Mouse (Mus musculus): ENCODE results near the gene Cd300ld2.
"Not testable (repeated sequence)": the region's sequence is repeated elsewhere in the genome, so short reads cannot be mapped to it uniquely, and the experiment has no call there.

The Cd300ld2 gene

GRCm38 (mm10) chr11:115016093-115016492 is at the start of gene Cd300ld2:
Gene Cd300ld2, minus strand, starts transcription at chr11:115016193.
- not testable (repeated sequence) for DNase-seq

- no peak for DNase-seq
Observed at GRCm38 (mm10) chr11:115062077-115062476, 46.1 kb upstream of the Cd300ld2 start, which contains the start of gene Cd300e. Gene Cd300e, minus strand, starts transcription at chr11:115062177.

GRCm38 (mm10) chr11:115059797-115060196 is 43.8 kb upstream of the Cd300ld2 start:
- DNase-seq: peak; percentile 61

GRCm38 (mm10) chr11:115058701-115059100 is 42.7 kb upstream of the Cd300ld2 start:
- DNase-seq: peak; percentile 78

GRCm38 (mm10) chr11:115054537-115054936 is 38.5 kb upstream of the Cd300ld2 start:
- peak; percentile 91 for DNase-seq

- peak; percentile 61 for DNase-seq
Observed at GRCm38 (mm10) chr11:115052991-115053390, 37.0 kb upstream of the Cd300ld2 start.

GRCm38 (mm10) chr11:115052206-115052605 is 36.2 kb upstream of the Cd300ld2 start:
- DNase-seq: peak; percentile 75

GRCm38 (mm10) chr11:115049282-115049895 is 33.4 kb upstream of the Cd300ld2 start:
- peak; percentile 75 for DNase-seq

- DNase-seq: peak; percentile 93
Observed at GRCm38 (mm10) chr11:115048259-115048658, 32.3 kb upstream of the Cd300ld2 start, which contains the start of gene Cd300ld3. Gene Cd300ld3, minus strand, starts transcription at chr11:115048409.

- DNase-seq: not testable (repeated sequence)
Observed at GRCm38 (mm10) chr11:115037669-115038068, 21.7 kb upstream of the Cd300ld2 start, which contains the start of gene Cd300ld5. Gene Cd300ld5, minus strand, starts transcription at chr11:115037769.

- not testable (repeated sequence) for DNase-seq
Observed at GRCm38 (mm10) chr11:115026912-115027311, 10.9 kb upstream of the Cd300ld2 start, which contains the start of gene Cd300ld4. Gene Cd300ld4, minus strand, starts transcription at chr11:115027012.

- peak; percentile 92 for DNase-seq
Observed at GRCm38 (mm10) chr11:115004070-115004469, 11.9 kb downstream of the Cd300ld2 start.

GRCm38 (mm10) chr11:115001474-115002040 is 14.4 kb downstream of the Cd300ld2 start, which contains the start of gene Cd300c2:
Gene Cd300c2, minus strand, starts transcription at chr11:115001880.
- peak; percentile 90 for DNase-seq

- DNase-seq: peak; percentile 85
Observed at GRCm38 (mm10) chr11:114989793-114990192, 26.2 kb downstream of the Cd300ld2 start, which contains the start of gene Cd300ld. Gene Cd300ld, minus strand, starts transcription at chr11:114989922.

- DNase-seq: peak; percentile 86
Observed at GRCm38 (mm10) chr11:114981866-114982265, 34.1 kb downstream of the Cd300ld2 start.

- DNase-seq: peak; percentile 43
Observed at GRCm38 (mm10) chr11:114972726-114973125, 43.3 kb downstream of the Cd300ld2 start.

GRCm38 (mm10) chr11:114968752-114969207 is 47.2 kb downstream of the Cd300ld2 start, which contains the start of gene Cd300c:
Gene Cd300c, minus strand, starts transcription at chr11:114969157.
- DNase-seq: peak; percentile 95

- peak; percentile 90 for DNase-seq
Observed at GRCm38 (mm10) chr11:114965182-114965828, 50.7 kb downstream of the Cd300ld2 start.

- DNase-seq: no peak
Observed at GRCm38 (mm10) chr11:114960369-114960768, 55.6 kb downstream of the Cd300ld2 start.

All from heart, adult 11 months (tissue).